Mouse (Mus musculus) lung, embryonic 14.5 days (tissue): ENCODE results near the gene Ifitm10. TPM values are rescaled to one million over a fixed set of nuclear protein-coding genes. Genes with fewer than 3 reads are reported as not detected.

Source experiments
- ATAC-seq: fragments of 200-750 bp; cut with Nextera tagmentation; 2 replicates; pipeline ENCODE4 v1.8.0; 2017; ENCODE audit warnings: mild to moderate bottlenecking, moderate TSS enrichment, moderate library complexity; ENCODE audit not compliant: insufficient read depth
- DNase-seq: peaks from one replicate; pipeline ENCODE4 v3.0.0-alpha.2; 2015
- H3K27ac ChIP-seq: fragments of 300-500 bp; sonication (generic); 2 replicates; pipeline ENCODE4 v1.5.1; 2014; ENCODE audit warnings: low read depth, mild to moderate bottlenecking, moderate library complexity
- H3K27me3 ChIP-seq: fragments of 300-500 bp; sonication (generic); 2 replicates; pipeline ENCODE4 v1.6.1; 2014; ENCODE audit warnings: low read length, control low read depth; ENCODE audit not compliant: insufficient read depth
- H3K36me3 ChIP-seq: fragments of 300-500 bp; sonication (generic); 2 replicates; pipeline ENCODE4 v1.6.1; 2014; ENCODE audit warnings: control low read depth; ENCODE audit not compliant: insufficient read depth
- H3K4me1 ChIP-seq: fragments of 300-500 bp; sonication (generic); 2 replicates; pipeline ENCODE4 v1.6.1; 2014; ENCODE audit warnings: antibody characterized with exemption, control low read depth; ENCODE audit not compliant: insufficient read depth
- H3K4me2 ChIP-seq: fragments of 300-500 bp; sonication (generic); 2 replicates; pipeline ENCODE4 v1.6.1; 2014; ENCODE audit warnings: mild to moderate bottlenecking
- H3K4me3 ChIP-seq: fragments of 300-500 bp; sonication (generic); 2 replicates; pipeline ENCODE4 v1.5.1; 2014; ENCODE audit warnings: low read depth, low read length
- H3K9ac ChIP-seq: fragments of 300-500 bp; sonication (generic); 2 replicates; pipeline ENCODE4 v1.6.1; 2014
- H3K9me3 ChIP-seq: fragments of 300-500 bp; sonication (generic); 2 replicates; pipeline ENCODE4 v1.6.1; 2016; ENCODE audit warnings: low read depth, low read length, control low read depth
- CTCF ChIP-seq: IDR thresholded peaks from 2 replicates; pipeline ENCODE4 v1.5.1; 2016; ENCODE audit warnings: antibody characterized with exemption, low read depth
- WGBS: fragments of 180-500 bp; shearing (Covaris S2); extraction: QIAGEN DNeasy Blood & Tissue Kit; methylation state at CpG from one replicate; pipeline ENCODE4 v1.1.7; 2014; 5-methylcytosine and 5-hydroxymethylcytosine counted together
- polyA plus RNA-seq: library from polyadenylated mRNA; unstranded; fragments of >200 nt; fragmentation: Nextera tagmentation; extraction: Ambion mirVana; gene quantifications from 2 replicates; pipeline ENCODE4 v1.2.1, GENCODE M21; 2014

Ifitm10 gene
- polyA plus RNA-seq, 1 experiment from 2014 or later: 3.4 TPM

DNA sequence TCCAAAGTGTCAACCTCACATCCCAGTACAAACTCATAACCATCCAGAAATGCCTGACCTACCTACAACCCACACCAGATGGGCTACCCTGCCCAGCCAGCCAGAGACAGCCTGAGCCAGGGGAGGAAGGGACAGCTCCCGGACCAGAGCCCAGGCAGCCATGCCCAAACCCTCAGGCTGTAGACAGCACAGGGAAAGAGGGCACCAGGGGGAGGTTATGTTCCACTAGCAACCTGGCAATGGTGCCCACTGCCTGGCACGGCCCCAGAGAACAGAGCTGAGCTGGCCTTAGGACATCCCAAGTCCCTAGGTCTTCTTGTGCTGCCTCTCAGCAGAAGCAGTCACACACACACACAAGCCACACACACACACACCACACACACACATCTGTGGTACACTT is 4.7 kb downstream of the Ifitm10 start:
- 63% methylated on average over 2 of the region's 2 CpGs for WGBS
- Histone ChIP-seq H3K9me3 (no peaks in the 10 kb centered on the region), H3K4me1 (no peaks in the 10 kb centered on the region), H3K27me3 (peaks cover 28% of the 10 kb centered on the region), H3K27ac (no peak overlapping the region), H3K4me3 (no peak overlapping the region), H3K9ac (no peak overlapping the region), H3K4me2 (no peak overlapping the region), H3K36me3 (no peaks in the 10 kb centered on the region)
- ATAC-seq: no peak
- TF ChIP-seq CTCF: no peak
- no peak for DNase-seq

DNA sequence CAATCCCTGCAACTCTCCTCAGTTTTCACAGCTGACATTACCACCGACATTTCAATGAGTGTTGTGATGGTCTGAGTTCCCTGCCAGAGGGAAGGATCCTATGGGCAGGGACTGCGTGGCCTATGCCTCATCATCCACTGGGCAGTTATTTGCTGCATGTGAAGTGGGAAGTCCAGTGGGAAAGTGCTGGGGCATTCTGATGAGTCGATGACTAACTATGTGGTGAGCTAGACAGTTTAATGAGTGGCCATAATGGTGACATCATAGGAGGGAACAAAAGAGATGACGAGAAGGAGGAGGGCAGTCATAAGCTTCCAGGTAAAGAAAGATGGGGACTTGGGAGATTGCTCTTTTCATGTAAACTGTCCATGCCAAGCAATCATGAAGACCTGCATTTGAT is 10.4 kb downstream of the Ifitm10 start:
- no peak overlapping the region for H3K4me3 ChIP-seq
- H3K4me2 ChIP-seq: no peak overlapping the region
- H3K9ac ChIP-seq: no peak overlapping the region
- no peak for ATAC-seq
- H3K27ac ChIP-seq: no peak overlapping the region
- no peaks in the 10 kb centered on the region for H3K4me1 ChIP-seq
- no peak for TF ChIP-seq CTCF
- DNase-seq: no peak
- no peaks in the 10 kb centered on the region for H3K27me3 ChIP-seq
- 72% methylated on average over 4 of the region's 4 CpGs for WGBS
- H3K36me3 ChIP-seq: no peaks in the 10 kb centered on the region
- H3K9me3 ChIP-seq: no peaks in the 10 kb centered on the region

DNA sequence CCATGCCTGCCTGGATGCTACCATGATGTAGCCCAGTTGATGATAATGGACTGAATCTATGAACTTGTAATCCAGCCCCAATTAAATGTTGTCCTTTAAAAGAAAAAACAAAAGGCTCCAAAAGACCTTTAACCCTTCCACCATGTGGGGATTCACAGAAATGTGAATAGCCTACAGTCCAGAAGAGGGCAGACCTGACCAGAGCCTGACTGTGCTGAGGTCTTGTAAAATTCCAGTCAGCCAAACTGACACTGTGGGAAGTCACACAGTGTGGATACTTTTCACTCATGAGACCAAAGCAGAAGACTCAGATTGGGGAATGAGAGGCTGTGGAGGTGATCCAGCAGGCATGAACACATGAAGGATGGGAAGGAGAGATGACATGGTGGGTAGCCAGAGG is 12.8 kb downstream of the Ifitm10 start:
- Histone ChIP-seq H3K9me3 (no peaks in the 10 kb centered on the region), H3K4me3 (no peak overlapping the region), H3K4me1 (no peaks in the 10 kb centered on the region), H3K9ac (no peak overlapping the region), H3K4me2 (no peak overlapping the region), H3K27ac (no peak overlapping the region), H3K27me3 (no peaks in the 10 kb centered on the region), H3K36me3 (no peaks in the 10 kb centered on the region)
- no peak for DNase-seq
- TF ChIP-seq CTCF: 0 out of 2 replicates have a peak, but pooled peaks have one; percentile 10
- ATAC-seq: no peak

- no peak overlapping the region for H3K4me2 ChIP-seq
- H3K27ac ChIP-seq: no peak overlapping the region
- H3K36me3 ChIP-seq: no peaks in the 10 kb centered on the region
- ATAC-seq (no peak), DNase-seq (no peak)
- H3K9me3 ChIP-seq: no peaks in the 10 kb centered on the region
- H3K27me3 ChIP-seq: no peaks in the 10 kb centered on the region
- no peaks in the 10 kb centered on the region for H3K4me1 ChIP-seq
- WGBS: 51% methylated on average over 8 of the region's 8 CpGs
- H3K9ac ChIP-seq: no peak overlapping the region
- TF ChIP-seq CTCF: no peak
- H3K4me3 ChIP-seq: no peak overlapping the region
Measured at GRCm38 (mm10) chr7:142359129-142359528, 14.4 kb downstream of the Ifitm10 start.

GRCm38 (mm10) chr7:142357566-142357965 is 16.0 kb downstream of the Ifitm10 start:
- no peak overlapping the region for H3K4me2 ChIP-seq
- TF ChIP-seq CTCF: no peak
- no peak overlapping the region for H3K9ac ChIP-seq
- no peaks in the 10 kb centered on the region for H3K9me3 ChIP-seq
- DNase-seq (no peak), ATAC-seq (no peak)
- WGBS: 54% methylated on average over 3 of the region's 3 CpGs
- no peaks in the 10 kb centered on the region for H3K4me1 ChIP-seq
- no peak overlapping the region for H3K4me3 ChIP-seq
- H3K27me3 ChIP-seq: no peaks in the 10 kb centered on the region
- no peak overlapping the region for H3K27ac ChIP-seq
- no peaks in the 10 kb centered on the region for H3K36me3 ChIP-seq

DNA sequence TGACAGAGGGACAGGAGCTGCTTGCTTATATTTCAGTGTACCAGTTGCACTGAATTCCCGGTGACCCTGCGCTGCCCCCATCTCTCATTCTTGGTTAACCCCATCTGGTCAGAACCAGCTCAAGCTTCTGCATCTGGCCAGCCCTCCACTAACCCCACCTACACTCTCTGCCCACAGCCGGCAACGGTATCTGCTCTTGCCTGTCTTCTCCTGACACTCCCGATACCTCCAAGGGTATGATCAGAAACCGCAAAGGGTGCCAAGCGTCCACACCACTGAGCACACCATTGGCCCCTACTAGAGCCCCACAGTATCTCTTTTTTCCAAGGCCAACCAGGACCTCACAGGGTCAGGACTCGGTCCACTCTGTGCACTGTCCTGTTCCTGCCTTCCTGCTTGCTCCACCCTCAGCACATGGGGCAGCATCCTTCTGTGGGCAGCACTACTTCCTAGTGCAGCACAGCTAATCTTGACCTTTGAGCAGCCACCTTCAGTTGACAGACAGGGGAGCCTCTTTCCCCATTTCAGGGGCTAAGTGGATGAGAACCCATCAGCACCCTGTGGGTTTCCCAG is 18.8 kb downstream of the Ifitm10 start:
- TF ChIP-seq CTCF: no peak
- no peak for ATAC-seq
- no peaks in the 10 kb centered on the region for H3K9me3 ChIP-seq
- H3K4me1 ChIP-seq: no peaks in the 10 kb centered on the region
- H3K36me3 ChIP-seq: no peaks in the 10 kb centered on the region
- no peak overlapping the region for H3K27ac ChIP-seq
- WGBS: 47% methylated on average over 8 of the region's 8 CpGs
- no peak overlapping the region for H3K4me2 ChIP-seq
- H3K27me3 ChIP-seq: no peaks in the 10 kb centered on the region
- no peak for DNase-seq
- H3K9ac ChIP-seq: no peak overlapping the region
- no peak overlapping the region for H3K4me3 ChIP-seq

- Histone ChIP-seq H3K9ac (no peak overlapping the region), H3K27ac (no peak overlapping the region), H3K9me3 (no peaks in the 10 kb centered on the region), H3K36me3 (no peaks in the 10 kb centered on the region), H3K4me2 (no peak overlapping the region), H3K27me3 (no peaks in the 10 kb centered on the region), H3K4me1 (no peaks in the 10 kb centered on the region), H3K4me3 (no peak overlapping the region)
- TF ChIP-seq CTCF: no peak
- DNase-seq (no peak), ATAC-seq (no peak)
- 58% methylated on average over 5 of the region's 5 CpGs for WGBS
Measured at GRCm38 (mm10) chr7:142353854-142354253, 19.7 kb downstream of the Ifitm10 start.

GRCm38 (mm10) chr7:142351569-142351968 is 22.0 kb downstream of the Ifitm10 start:
- no peak for ATAC-seq
- H3K9me3 ChIP-seq: no peaks in the 10 kb centered on the region

More at GRCm38 (mm10) chr7:142351569-142351968, 22.0 kb downstream of the Ifitm10 start:
- Histone ChIP-seq H3K36me3 (no peaks in the 10 kb centered on the region), H3K27me3 (no peaks in the 10 kb centered on the region), H3K9ac (no peak overlapping the region), H3K4me3 (no peak overlapping the region), H3K4me2 (no peak overlapping the region), H3K4me1 (no peaks in the 10 kb centered on the region), H3K27ac (no peak overlapping the region)
- no peak for TF ChIP-seq CTCF
- DNase-seq: no peak
- WGBS: 57% methylated on average over 5 of the region's 5 CpGs
